Mouse (Mus musculus): Measurements from ENCODE around the gene Ltbp1. TPM values are rescaled to one million over a fixed set of nuclear protein-coding genes. Genes with fewer than 3 reads are reported as not detected.

Ltbp1 gene
- polyA plus RNA-seq, 1 experiment from 2014 or later: 30.2 TPM

GRCm38 (mm10) chr17:75161931-75162330 is 156.6 kb downstream of the Ltbp1 start:
- H3K9me3 ChIP-seq (replicated peaks; ENCODE audit: low read length): no peaks in the 10 kb centered on the region
- ATAC-seq (replicated peaks; ENCODE audit: low FRiP score, low read depth): no peak

GRCm38 (mm10) chr17:75164566-75164965 is 159.2 kb downstream of the Ltbp1 start:
- H3K27me3 ChIP-seq (ENCODE audit: insufficient read depth, low read length): no peaks in the 10 kb centered on the region
- no peak overlapping the region for H3K9ac ChIP-seq (ENCODE audit: low read depth, low read length)
- H3K9me3 ChIP-seq (replicated peaks; ENCODE audit: low read length): no peaks in the 10 kb centered on the region
- H3K4me3 ChIP-seq (replicated peaks; ENCODE audit: low read depth, low read length): no peak overlapping the region
- DNase-seq (ENCODE audit: low spot score): no peak
- H3K36me3 ChIP-seq (ENCODE audit: insufficient read depth, low read length): no peaks in the 10 kb centered on the region
- 0 out of 2 replicates have a peak, but pooled peaks cover 6% of the 10 kb centered on the region for H3K4me1 ChIP-seq (replicated peaks; ENCODE audit: insufficient read depth, low read length)
- no peak for TF ChIP-seq CTCF (IDR thresholded peaks at IDR 0.05; ENCODE audit: low read depth)
- no peak overlapping the region for H3K27ac ChIP-seq
- 70% methylated on average over 5 of the region's 5 CpGs for WGBS
- no peak for ATAC-seq (replicated peaks; ENCODE audit: low FRiP score, low read depth)
- H3K4me2 ChIP-seq (ENCODE audit: low read length): no peak overlapping the region

More at GRCm38 (mm10) chr17:75161931-75162330, 156.6 kb downstream of the Ltbp1 start:
- Histone ChIP-seq H3K4me2 (ENCODE audit: low read length) (no peak overlapping the region), H3K4me3 (replicated peaks; ENCODE audit: low read depth, low read length) (no peak overlapping the region), H3K9ac (ENCODE audit: low read depth, low read length) (no peak overlapping the region), H3K27ac (no peak overlapping the region), H3K36me3 (ENCODE audit: insufficient read depth, low read length) (no peaks in the 10 kb centered on the region), H3K27me3 (ENCODE audit: insufficient read depth, low read length) (no peaks in the 10 kb centered on the region), H3K4me1 (replicated peaks; ENCODE audit: insufficient read depth, low read length) (0 out of 2 replicates have a peak, but pooled peaks cover 6% of the 10 kb centered on the region)
- no peak for DNase-seq (ENCODE audit: low spot score)
- TF ChIP-seq CTCF (IDR thresholded peaks at IDR 0.05; ENCODE audit: low read depth): no peak
- 61% methylated on average over 4 of the region's 4 CpGs for WGBS

GRCm38 (mm10) chr17:75168572-75169200 is 163.3 kb downstream of the Ltbp1 start:
- no peak for ATAC-seq (replicated peaks; ENCODE audit: low FRiP score, low read depth)
- WGBS: 61% methylated on average over 3 of the region's 3 CpGs
- Histone ChIP-seq H3K4me1 (replicated peaks; ENCODE audit: insufficient read depth, low read length) (no peaks in the 10 kb centered on the region), H3K36me3 (ENCODE audit: insufficient read depth, low read length) (no peaks in the 10 kb centered on the region), H3K27ac (no peak overlapping the region), H3K4me3 (replicated peaks; ENCODE audit: low read depth, low read length) (no peak overlapping the region), H3K9ac (ENCODE audit: low read depth, low read length) (no peak overlapping the region), H3K9me3 (replicated peaks; ENCODE audit: low read length) (no peaks in the 10 kb centered on the region), H3K4me2 (ENCODE audit: low read length) (no peak overlapping the region), H3K27me3 (ENCODE audit: insufficient read depth, low read length) (no peaks in the 10 kb centered on the region)
- no peak for TF ChIP-seq CTCF (IDR thresholded peaks at IDR 0.05; ENCODE audit: low read depth)
- DNase-seq (ENCODE audit: low spot score): no peak

- DNase-seq (ENCODE audit: low spot score): no peak
- Histone ChIP-seq H3K36me3 (ENCODE audit: insufficient read depth, low read length) (no peaks in the 10 kb centered on the region), H3K4me3 (replicated peaks; ENCODE audit: low read depth, low read length) (no peak overlapping the region), H3K4me1 (replicated peaks; ENCODE audit: insufficient read depth, low read length) (no peaks in the 10 kb centered on the region), H3K27me3 (ENCODE audit: insufficient read depth, low read length) (no peaks in the 10 kb centered on the region), H3K4me2 (ENCODE audit: low read length) (no peak overlapping the region), H3K9ac (ENCODE audit: low read depth, low read length) (no peak overlapping the region), H3K9me3 (replicated peaks; ENCODE audit: low read length) (no peaks in the 10 kb centered on the region), H3K27ac (no peak overlapping the region)
- 68% methylated on average over 7 of the region's 7 CpGs for WGBS
- no peak for TF ChIP-seq CTCF (IDR thresholded peaks at IDR 0.05; ENCODE audit: low read depth)
- ATAC-seq (replicated peaks; ENCODE audit: low FRiP score, low read depth): no peak
These were observed 166.3 kb downstream of the Ltbp1 start for GRCm38 (mm10) chr17:75171659-75172058.

GRCm38 (mm10) chr17:75172685-75173205 is 167.4 kb downstream of the Ltbp1 start:
- Histone ChIP-seq H3K9ac (ENCODE audit: low read depth, low read length) (no peak overlapping the region), H3K27me3 (ENCODE audit: insufficient read depth, low read length) (no peaks in the 10 kb centered on the region), H3K4me3 (replicated peaks; ENCODE audit: low read depth, low read length) (no peak overlapping the region), H3K4me2 (ENCODE audit: low read length) (no peak overlapping the region), H3K4me1 (replicated peaks; ENCODE audit: insufficient read depth, low read length) (no peaks in the 10 kb centered on the region), H3K9me3 (replicated peaks; ENCODE audit: low read length) (no peaks in the 10 kb centered on the region), H3K27ac (no peak overlapping the region), H3K36me3 (ENCODE audit: insufficient read depth, low read length) (no peaks in the 10 kb centered on the region)
- ATAC-seq (replicated peaks; ENCODE audit: low FRiP score, low read depth): peak; percentile 54; the same call in 1 of the 2 replicates
- no peak for TF ChIP-seq CTCF (IDR thresholded peaks at IDR 0.05; ENCODE audit: low read depth)
- DNase-seq (ENCODE audit: low spot score): no peak
- 66% methylated on average over 7 of the region's 7 CpGs for WGBS

- H3K27ac ChIP-seq: no peak overlapping the region
- no peak overlapping the region for H3K4me2 ChIP-seq (ENCODE audit: low read length)
- TF ChIP-seq CTCF (IDR thresholded peaks at IDR 0.05; ENCODE audit: low read depth): no peak
- no peaks in the 10 kb centered on the region for H3K9me3 ChIP-seq (replicated peaks; ENCODE audit: low read length)
- H3K4me1 ChIP-seq (replicated peaks; ENCODE audit: insufficient read depth, low read length): 0 out of 2 replicates have a peak, but pooled peaks cover 3% of the 10 kb centered on the region
- no peaks in the 10 kb centered on the region for H3K36me3 ChIP-seq (ENCODE audit: insufficient read depth, low read length)
- no peak overlapping the region for H3K4me3 ChIP-seq (replicated peaks; ENCODE audit: low read depth, low read length)
- H3K27me3 ChIP-seq (ENCODE audit: insufficient read depth, low read length): no peaks in the 10 kb centered on the region
- ATAC-seq (replicated peaks; ENCODE audit: low FRiP score, low read depth): no peak
- WGBS: 83% methylated on average over 3 of the region's 3 CpGs
- H3K9ac ChIP-seq (ENCODE audit: low read depth, low read length): no peak overlapping the region
- DNase-seq (ENCODE audit: low spot score): no peak
These were observed 169.1 kb downstream of the Ltbp1 start for GRCm38 (mm10) chr17:75174501-75174900.
